Mouse (Mus musculus) lung, adult 2 months (tissue): ENCODE results near the gene C77080.

ENCODE experiments used
- CTCF ChIP-seq: fragments of 200-500 bp; IDR thresholded peaks from 2 replicates; pipeline ENCODE4 v1.5.1; 2011; ENCODE audit warnings: mild to moderate bottlenecking, low read length, control low read depth; ENCODE audit not compliant: insufficient read depth
- POLR2A ChIP-seq: fragments of 200-500 bp; IDR thresholded peaks from 2 replicates; pipeline ENCODE4 v1.6.1; 2011; ENCODE audit warnings: low read depth, mild to moderate bottlenecking, control low read depth, low read length, borderline replicate concordance; ENCODE audit errors: extremely low read depth

- TF ChIP-seq CTCF, result no peak
- TF ChIP-seq POLR2A, result no peak
Measured at GRCm38 (mm10) chr4:129218569-129219175, 42.5 kb downstream of the C77080 start.
